Mouse (Mus musculus): Measurements from ENCODE around the gene Fgfrl1.

Gene Fgfrl1

GRCm38 (mm10) chr5:108692271-108692670 is at the start of gene Fgfrl1:
Fgfrl1 (plus strand) TSS chr5:108692382.
- DNase-seq (ENCODE audit: low read depth, low spot score) = no peak

DNA sequence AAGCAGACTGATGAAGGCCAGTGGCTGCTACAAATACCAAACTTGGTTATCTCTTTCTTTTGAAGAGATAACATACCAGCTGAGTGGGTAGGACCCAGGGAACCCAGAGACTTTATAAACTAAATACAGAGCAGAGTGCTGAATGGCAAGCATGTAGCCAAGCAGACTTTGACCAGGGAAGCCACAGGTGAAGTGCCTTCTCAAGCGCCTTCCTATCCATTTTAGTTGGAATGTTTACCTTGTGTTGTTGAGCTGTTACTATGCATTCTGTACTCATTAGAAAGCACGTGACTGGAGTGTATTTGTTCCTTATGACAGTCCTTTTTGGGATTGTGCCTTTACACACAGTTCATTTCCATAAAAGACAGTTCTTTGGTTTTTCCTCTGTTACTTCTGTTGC is 48.5 kb upstream of the Fgfrl1 start:
- no peak for DNase-seq (ENCODE audit: low read depth, low spot score)

GRCm38 (mm10) chr5:108645651-108646342 is 46.4 kb upstream of the Fgfrl1 start:
- no peak for DNase-seq (ENCODE audit: low read depth, low spot score)

DNA sequence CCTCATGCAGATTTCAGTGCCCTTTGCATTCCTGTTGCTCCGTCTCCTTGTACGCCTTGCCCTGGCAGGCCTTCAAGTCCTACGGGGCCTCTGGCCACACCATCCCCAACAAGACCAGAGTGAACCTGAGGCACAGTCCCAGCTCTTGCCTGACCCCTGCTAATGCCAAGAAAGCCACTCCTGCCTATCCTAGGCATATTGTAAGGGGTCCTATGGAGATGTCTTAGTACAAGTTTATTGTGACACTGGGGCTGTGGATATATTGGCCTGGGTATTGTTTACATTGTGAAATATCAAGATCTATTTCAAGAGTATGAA is 45.9 kb upstream of the Fgfrl1 start:
- DNase-seq (ENCODE audit: low read depth, low spot score) = no peak

DNA sequence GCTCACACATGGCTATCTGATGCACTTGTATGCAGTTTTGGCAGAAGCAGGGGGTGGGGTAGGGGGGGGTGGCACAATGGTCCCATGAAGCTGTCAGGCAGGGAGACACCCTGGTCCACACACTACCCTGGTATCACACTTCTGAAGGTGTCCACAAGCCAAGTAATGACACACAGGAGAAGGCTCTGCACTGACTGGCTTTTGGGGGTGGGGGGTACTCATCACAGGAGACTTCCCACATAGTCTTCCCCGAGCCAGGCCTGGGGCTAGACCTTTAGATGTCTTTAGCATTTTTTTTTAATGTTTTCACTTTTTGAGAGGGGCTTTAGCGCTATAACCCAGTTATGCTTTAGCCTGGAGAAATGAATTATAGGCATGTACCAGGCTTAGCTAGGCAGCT is 44.9 kb upstream of the Fgfrl1 start:
- DNase-seq (ENCODE audit: low read depth, low spot score) = no peak

DNA sequence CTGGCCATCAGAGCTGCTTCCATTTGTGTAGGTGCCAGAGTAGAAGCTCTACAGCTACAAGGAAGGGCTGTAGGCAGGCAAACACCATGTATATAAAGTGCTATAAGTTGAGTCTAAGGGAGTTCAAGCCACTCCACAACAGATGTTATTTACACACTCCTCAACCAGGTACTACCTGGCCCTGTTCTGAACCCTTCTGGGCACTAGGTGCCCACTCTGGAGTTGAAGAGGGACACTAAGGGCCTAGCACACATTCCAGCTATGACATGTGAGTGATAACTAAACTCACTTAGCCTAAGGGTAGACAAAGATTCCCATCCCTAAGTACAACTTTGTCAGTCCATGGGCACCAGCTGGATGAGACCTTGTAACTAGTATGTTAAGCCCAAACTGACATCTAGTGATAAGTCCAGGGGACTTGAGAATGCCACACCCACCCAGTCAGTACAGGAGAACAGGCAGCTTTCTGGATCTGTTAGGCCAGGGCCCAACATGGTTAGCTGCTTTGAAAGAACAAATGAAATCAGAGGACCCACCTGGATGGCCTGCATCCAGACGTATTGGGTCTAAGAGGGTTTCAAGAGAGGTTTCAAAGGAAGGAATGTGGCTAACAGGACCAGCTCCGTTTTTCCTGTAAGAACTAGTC is 44.2 kb upstream of the Fgfrl1 start:
- DNase-seq (ENCODE audit: low read depth, low spot score) = no peak

DNA sequence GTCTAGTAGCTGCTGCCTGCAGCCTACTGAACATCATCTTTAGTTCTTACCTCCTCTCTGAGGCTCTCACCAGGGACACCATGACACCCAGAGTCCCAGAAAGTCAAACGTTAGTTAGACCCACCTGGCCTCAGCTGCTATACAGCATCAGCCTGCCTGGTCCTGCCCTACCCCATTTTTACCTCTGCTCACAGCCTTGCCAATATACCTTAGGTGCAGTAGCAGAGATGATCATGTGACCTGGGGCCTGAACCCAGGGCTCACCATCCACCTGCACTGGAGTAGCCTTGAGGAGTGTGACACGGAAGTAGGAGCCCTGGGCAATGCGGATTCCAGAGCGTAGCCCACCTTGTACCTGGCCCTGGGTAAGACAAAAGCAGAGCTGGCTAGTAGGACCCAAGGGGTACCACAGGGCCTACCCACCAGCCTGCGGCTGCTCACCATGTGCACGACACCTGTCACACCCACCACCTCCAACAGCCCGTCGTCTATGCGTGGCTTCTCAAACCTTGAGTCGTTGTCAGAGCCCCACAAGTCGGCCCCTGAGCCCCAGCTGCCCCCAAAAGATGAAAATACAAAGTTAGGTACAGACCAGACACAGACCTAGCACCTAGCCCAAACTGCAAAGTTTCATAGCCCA is 43.1 kb upstream of the Fgfrl1 start:
- no peak for DNase-seq (ENCODE audit: low read depth, low spot score)

DNA sequence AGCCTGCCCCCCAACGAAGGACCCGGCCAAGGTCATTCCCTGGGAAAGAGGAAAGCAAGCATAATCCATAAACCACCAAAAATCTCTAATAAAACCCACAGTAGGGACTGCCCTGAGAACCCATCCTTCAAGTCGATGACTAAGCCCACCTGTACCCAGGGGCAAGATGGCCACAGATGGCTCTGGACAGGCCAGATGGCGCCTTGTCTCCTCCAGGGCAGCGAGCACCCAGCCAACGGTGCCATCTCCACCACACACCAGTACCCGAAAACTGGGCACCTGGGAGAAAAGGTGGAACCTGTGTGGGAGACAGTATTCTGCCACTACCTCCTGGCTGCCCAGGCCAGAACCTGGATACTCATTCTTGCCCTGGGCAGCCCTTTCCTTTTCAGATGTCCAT is 41.8 kb upstream of the Fgfrl1 start:
- DNase-seq (ENCODE audit: low read depth, low spot score) = no peak

- DNase-seq (ENCODE audit: low read depth, low spot score) = no peak
These were observed 41.0 kb upstream of the Fgfrl1 start for GRCm38 (mm10) chr5:108651136-108651720.

DNA sequence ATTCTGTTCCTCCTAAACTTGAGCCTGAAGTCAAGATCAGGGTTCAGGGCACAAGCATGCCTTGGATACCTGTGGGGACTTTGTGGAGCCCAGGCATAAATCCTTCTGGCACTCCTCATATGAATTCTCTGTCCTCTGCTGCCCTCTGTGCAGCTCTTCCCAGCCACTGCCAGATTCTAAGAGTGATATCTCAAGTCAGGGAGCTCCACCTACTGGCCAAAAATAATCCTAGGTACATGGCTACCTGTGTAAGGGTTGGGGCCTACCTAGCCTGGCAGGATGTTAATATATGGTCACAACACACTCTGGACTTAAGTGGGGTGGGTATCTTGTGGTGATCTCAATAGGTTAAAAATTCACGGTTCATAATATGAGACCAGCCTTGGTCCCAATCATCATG is 40.4 kb upstream of the Fgfrl1 start:
- DNase-seq (ENCODE audit: low read depth, low spot score) = no peak

- no peak for DNase-seq (ENCODE audit: low read depth, low spot score)
These were observed 38.8 kb upstream of the Fgfrl1 start for GRCm38 (mm10) chr5:108653341-108653740.

DNA sequence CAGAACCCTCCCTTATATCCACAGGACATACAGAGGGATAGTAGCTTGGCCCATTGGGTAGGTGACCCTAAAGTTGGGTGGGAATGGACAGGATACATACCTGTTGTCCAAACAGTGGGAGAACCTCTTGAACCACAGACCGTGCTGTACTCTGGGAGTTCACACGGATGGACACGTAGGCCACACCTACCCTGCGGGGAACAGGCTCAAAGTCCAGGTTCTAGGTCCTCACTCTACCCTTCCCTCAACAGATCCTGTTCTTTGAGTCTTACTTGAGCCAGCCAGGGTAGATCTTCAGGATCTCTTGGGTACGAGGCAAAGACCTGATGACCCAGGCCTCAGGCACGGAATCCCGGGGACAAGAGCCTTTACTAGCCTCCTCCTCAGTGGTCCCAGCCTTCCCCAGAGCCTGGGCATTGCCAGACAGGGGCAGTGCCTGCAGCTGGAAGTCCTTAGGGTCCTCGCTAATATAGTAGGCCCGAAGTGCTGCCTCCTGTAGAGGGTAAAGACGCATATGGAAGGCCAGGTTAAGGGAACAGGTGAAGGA is 37.7 kb upstream of the Fgfrl1 start:
- DNase-seq (ENCODE audit: low read depth, low spot score) = no peak

DNA sequence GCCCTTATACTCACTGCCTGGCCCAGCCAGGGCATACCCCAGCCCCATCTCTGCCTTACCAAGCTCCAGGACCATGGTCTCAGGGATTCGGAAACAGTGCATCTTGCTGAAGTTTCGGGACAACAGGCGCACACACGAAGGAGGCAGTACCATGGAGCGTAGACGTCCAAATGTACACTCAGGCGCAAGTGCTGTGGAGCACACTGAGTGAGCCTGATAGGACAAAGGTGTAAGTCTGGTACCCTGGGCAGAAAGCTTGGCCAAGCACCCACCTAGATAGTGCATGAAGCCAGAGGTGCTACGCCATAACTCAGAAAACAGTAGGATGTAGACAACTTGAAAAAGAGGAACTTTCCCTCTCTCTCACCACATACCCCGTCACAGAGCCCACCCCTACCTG is 36.8 kb upstream of the Fgfrl1 start:
- DNase-seq (ENCODE audit: low read depth, low spot score) = no peak

- no peak for DNase-seq (ENCODE audit: low read depth, low spot score)
These were observed 36.1 kb upstream of the Fgfrl1 start for GRCm38 (mm10) chr5:108655891-108656650.

GRCm38 (mm10) chr5:108657406-108657805 is 34.8 kb upstream of the Fgfrl1 start:
- DNase-seq (ENCODE audit: low read depth, low spot score) = no peak

- DNase-seq (ENCODE audit: low read depth, low spot score) = no peak
These were observed 33.6 kb upstream of the Fgfrl1 start for GRCm38 (mm10) chr5:108658611-108659010.

- no peak for DNase-seq (ENCODE audit: low read depth, low spot score)
These were observed 32.2 kb upstream of the Fgfrl1 start, which contains the start of gene Idua for GRCm38 (mm10) chr5:108659698-108660631. Idua (plus strand) TSS chr5:108660331.

DNA sequence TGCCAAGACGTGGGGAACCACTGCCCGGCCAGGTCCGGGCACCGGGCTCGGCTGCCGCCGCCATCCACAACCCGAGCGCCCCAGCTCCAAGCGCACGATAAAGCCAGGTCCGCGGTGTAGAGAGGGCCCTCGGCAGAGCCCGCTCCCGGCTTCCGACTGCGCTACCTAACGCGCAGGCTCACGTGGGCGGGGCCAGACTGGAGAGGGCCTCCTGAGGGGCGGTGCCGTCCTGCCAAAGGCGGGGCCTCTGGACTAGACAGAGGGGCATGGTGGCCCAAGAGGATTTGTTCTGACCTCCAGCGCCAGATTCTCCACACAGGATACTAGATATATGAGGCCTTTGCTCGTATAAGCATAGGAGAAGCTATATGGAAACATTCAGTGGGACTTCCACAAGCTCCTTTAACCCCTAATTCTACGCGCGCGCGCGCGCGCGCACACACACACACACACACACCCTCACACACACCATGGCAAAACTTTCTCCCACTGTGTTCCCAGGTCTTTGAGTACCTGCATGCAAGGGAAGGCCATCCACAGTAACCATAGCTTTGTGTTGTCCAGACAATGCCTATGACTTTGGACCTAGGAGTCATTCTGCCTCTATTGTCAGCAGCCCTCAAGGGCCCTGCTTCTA is 31.4 kb upstream of the Fgfrl1 start:
- DNase-seq (ENCODE audit: low read depth, low spot score) = peak; percentile 78

GRCm38 (mm10) chr5:108662772-108663171 is 29.4 kb upstream of the Fgfrl1 start:
- DNase-seq (ENCODE audit: low read depth, low spot score) = no peak

GRCm38 (mm10) chr5:108665066-108665465 is 27.1 kb upstream of the Fgfrl1 start:
- no peak for DNase-seq (ENCODE audit: low read depth, low spot score)

Measured in WW6 (cell line).